Mouse (Mus musculus) liver, embryonic 14.5 days (tissue): ENCODE results near the gene Gm9913.

Experiments
- CTCF ChIP-seq: IDR thresholded peaks from 2 replicates; pipeline ENCODE4 v1.5.1; 2016; ENCODE audit warnings: antibody characterized with exemption, low read depth, control low read depth
- EP300 ChIP-seq: IDR thresholded peaks from 2 replicates; pipeline ENCODE4 v1.6.1; 2016; ENCODE audit warnings: antibody characterized with exemption, low read depth

DNA sequence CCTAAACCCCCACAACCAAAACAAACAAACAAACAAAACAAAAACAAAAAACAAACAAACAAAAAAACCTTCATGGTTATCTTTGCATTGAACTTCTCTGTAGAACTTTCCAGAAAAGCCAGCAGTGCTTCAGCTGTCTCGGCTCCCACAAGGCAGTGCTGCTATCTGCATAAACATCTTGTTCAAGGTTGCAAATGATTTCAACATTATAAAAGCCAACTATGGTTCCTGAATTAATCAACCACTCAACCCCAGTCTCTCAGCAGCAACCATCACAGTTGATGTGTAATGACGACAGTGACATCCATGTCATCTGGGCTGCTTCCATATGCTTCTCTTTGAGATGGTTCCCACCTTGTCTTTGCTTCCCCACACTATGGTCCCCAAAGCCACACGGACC is 34.8 kb downstream of the Gm9913 start:
- TF ChIP-seq EP300 = no peak
- TF ChIP-seq CTCF = no peak
